Mouse (Mus musculus) hindbrain, embryonic 14.5 days (tissue): ENCODE data around the gene Cntnap2. TPM values are rescaled to one million over a fixed set of nuclear protein-coding genes. Genes with fewer than 3 reads are reported as not detected.

Source experiments
- ATAC-seq: fragments of 200-750 bp; cut with Nextera tagmentation; 2 replicates; pipeline ENCODE4 v1.8.0; 2017; ENCODE audit warnings: moderate number of reproducible peaks, mild to moderate bottlenecking, moderate TSS enrichment, moderate library complexity; ENCODE audit not compliant: low FRiP score
- DNase-seq: peaks from one replicate; pipeline ENCODE4 v3.0.0-alpha.2; 2015; ENCODE audit warnings: low spot score
- H3K27ac ChIP-seq: fragments of 300-500 bp; sonication (generic); 2 replicates; pipeline ENCODE4 v1.5.1; 2014; ENCODE audit warnings: mild to moderate bottlenecking, moderate library complexity
- H3K27me3 ChIP-seq: fragments of 300-500 bp; sonication (generic); 2 replicates; pipeline ENCODE4 v1.6.1; 2014; ENCODE audit warnings: mild to moderate bottlenecking, low read length, mixed read lengths; ENCODE audit not compliant: control insufficient read depth, insufficient read depth
- H3K36me3 ChIP-seq: fragments of 300-500 bp; sonication (generic); replicated peaks from 2 replicates; pipeline ENCODE4 v1.6.1; 2014; ENCODE audit not compliant: control insufficient read depth, insufficient read depth
- H3K4me1 ChIP-seq: fragments of 300-500 bp; sonication (generic); replicated peaks from 2 replicates; pipeline ENCODE4 v1.6.1; 2014; ENCODE audit warnings: antibody characterized with exemption, low read length, mixed read lengths; ENCODE audit not compliant: control insufficient read depth, insufficient read depth
- H3K4me2 ChIP-seq: fragments of 300-500 bp; sonication (generic); replicated peaks from 2 replicates; pipeline ENCODE4 v1.6.1; 2014; ENCODE audit warnings: mild to moderate bottlenecking, moderate library complexity
- H3K4me3 ChIP-seq: fragments of 300-500 bp; sonication (generic); replicated peaks from 2 replicates; pipeline ENCODE4 v1.5.1; 2014; ENCODE audit warnings: mild to moderate bottlenecking, low read length
- H3K9ac ChIP-seq: fragments of 300-500 bp; sonication (generic); 2 replicates; pipeline ENCODE4 v1.6.1; 2014
- H3K9me3 ChIP-seq: fragments of 300-500 bp; sonication (generic); 2 replicates; pipeline ENCODE4 v1.6.1; 2016; ENCODE audit warnings: low read length; ENCODE audit not compliant: control insufficient read depth
- WGBS: fragments of 180-500 bp; shearing (Covaris S2); extraction: QIAGEN DNeasy Blood & Tissue Kit; methylation state at CpG from one replicate; pipeline ENCODE4 v1.1.7; 2014; 5-methylcytosine and 5-hydroxymethylcytosine counted together
- polyA plus RNA-seq: library from polyadenylated mRNA; unstranded; fragments of >200 nt; fragmentation: Nextera tagmentation; extraction: Ambion mirVana; gene quantifications from 2 replicates; pipeline ENCODE4 v1.2.1, GENCODE M21; 2014

Gene Cntnap2
- polyA plus RNA-seq, 1 experiment from 2014 or later: 46.6 TPM

- 28% methylated on average over 1 of the region's 1 CpGs for WGBS
- no peak for DNase-seq
Measured at GRCm38 (mm10) chr6:46263171-46263570, 1204.0 kb downstream of the Cntnap2 start.

DNA sequence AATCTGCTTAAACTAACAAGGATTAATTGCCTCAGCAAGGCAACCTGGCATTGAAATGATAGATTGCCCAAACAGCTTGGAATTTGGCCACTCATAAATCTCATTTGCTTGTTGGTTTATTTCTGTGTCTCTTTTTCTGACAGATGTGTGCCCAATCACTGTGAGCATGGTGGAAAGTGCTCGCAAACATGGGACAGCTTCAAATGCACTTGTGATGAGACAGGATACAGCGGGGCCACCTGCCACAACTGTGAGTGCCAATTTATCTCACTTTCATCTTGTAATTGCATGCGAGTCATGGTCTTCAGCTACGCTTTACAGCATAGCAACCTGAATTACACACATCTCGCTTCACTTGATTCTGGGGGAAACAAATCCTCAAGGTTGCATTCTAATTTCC lies 1287.8 kb downstream of the Cntnap2 start:
- Histone ChIP-seq H3K27me3 (no peaks in the 10 kb centered on the region), H3K9ac (no peak overlapping the region), H3K9me3 (no peaks in the 10 kb centered on the region), H3K36me3 (no peaks in the 10 kb centered on the region), H3K4me3 (no peak overlapping the region), H3K4me2 (no peak overlapping the region), H3K27ac (no peak overlapping the region), H3K4me1 (no peaks in the 10 kb centered on the region)
- WGBS: 50% methylated on average over 5 of the region's 5 CpGs
- ATAC-seq (peak; percentile 64; the same call in 1 of the 2 replicates), DNase-seq (peak; percentile 40)

More at GRCm38 (mm10) chr6:46263171-46263570, 1204.0 kb downstream of the Cntnap2 start:
- no peak overlapping the region for H3K4me2 ChIP-seq
- no peak overlapping the region for H3K27ac ChIP-seq
- no peak overlapping the region for H3K9ac ChIP-seq
- H3K4me3 ChIP-seq: no peak overlapping the region
- no peaks in the 10 kb centered on the region for H3K9me3 ChIP-seq
- H3K27me3 ChIP-seq: no peaks in the 10 kb centered on the region
- H3K4me1 ChIP-seq: no peaks in the 10 kb centered on the region
- ATAC-seq: no peak
- no peaks in the 10 kb centered on the region for H3K36me3 ChIP-seq

- Histone ChIP-seq H3K27me3 (no peaks in the 10 kb centered on the region), H3K4me1 (no peaks in the 10 kb centered on the region), H3K27ac (no peak overlapping the region), H3K4me3 (no peak overlapping the region), H3K9me3 (no peaks in the 10 kb centered on the region), H3K36me3 (no peaks in the 10 kb centered on the region), H3K4me2 (no peak overlapping the region), H3K9ac (no peak overlapping the region)
- ATAC-seq (no peak), DNase-seq (no peak)
- whole genome bisulfite sequencing: 88% methylated on average over 2 of the region's 2 CpGs
Measured at GRCm38 (mm10) chr6:46361091-46361490, 1301.9 kb downstream of the Cntnap2 start.

- no peaks in the 10 kb centered on the region for H3K4me1 ChIP-seq
- no peak overlapping the region for H3K27ac ChIP-seq
- H3K9me3 ChIP-seq: no peaks in the 10 kb centered on the region
- 91% methylated on average over 1 of the region's 1 CpGs for WGBS
- H3K9ac ChIP-seq: no peak overlapping the region
- ATAC-seq (no peak), DNase-seq (no peak)
- no peak overlapping the region for H3K4me2 ChIP-seq
- no peaks in the 10 kb centered on the region for H3K36me3 ChIP-seq
- H3K4me3 ChIP-seq: no peak overlapping the region
- no peaks in the 10 kb centered on the region for H3K27me3 ChIP-seq
Measured at GRCm38 (mm10) chr6:46362156-46362555, 1303.0 kb downstream of the Cntnap2 start.

GRCm38 (mm10) chr6:46398725-46399589 lies 1339.8 kb downstream of the Cntnap2 start:
- H3K4me1 ChIP-seq: no peaks in the 10 kb centered on the region
- WGBS: 66% methylated on average over 2 of the region's 2 CpGs
- no peak overlapping the region for H3K9ac ChIP-seq
- H3K27ac ChIP-seq: no peak overlapping the region
- no peaks in the 10 kb centered on the region for H3K27me3 ChIP-seq
- H3K9me3 ChIP-seq: no peaks in the 10 kb centered on the region
- no peak for DNase-seq
- no peak overlapping the region for H3K4me3 ChIP-seq
- no peaks in the 10 kb centered on the region for H3K36me3 ChIP-seq
- no peak for ATAC-seq
- no peak overlapping the region for H3K4me2 ChIP-seq

DNA sequence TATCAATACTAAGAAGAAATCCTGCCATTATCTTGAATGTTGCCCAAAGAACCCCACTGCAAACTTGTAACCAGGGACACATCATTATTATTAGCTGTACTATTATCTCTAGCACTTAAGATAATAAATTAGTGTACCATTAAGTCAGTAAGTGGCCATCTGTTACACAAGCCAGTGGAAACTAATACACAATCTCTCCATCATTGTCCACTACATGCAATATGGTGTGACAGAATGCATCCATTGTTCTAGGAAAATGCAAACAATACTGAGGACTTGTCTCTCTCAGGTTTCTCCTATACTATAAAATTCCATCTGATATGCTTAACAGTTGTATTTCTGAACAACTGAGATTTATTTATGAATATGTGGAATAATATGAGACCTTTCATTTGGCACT lies 1355.0 kb downstream of the Cntnap2 start:
- H3K36me3 ChIP-seq: no peaks in the 10 kb centered on the region
- no peak for ATAC-seq
- DNase-seq: no peak
- H3K27me3 ChIP-seq: no peaks in the 10 kb centered on the region
- no peak overlapping the region for H3K9ac ChIP-seq
- H3K9me3 ChIP-seq: no peaks in the 10 kb centered on the region
- H3K4me1 ChIP-seq: no peaks in the 10 kb centered on the region; the same call in 1 of the 2 replicates
- no peak overlapping the region for H3K4me2 ChIP-seq
- 0 out of 2 replicates have a peak overlapping the region, but pooled peaks have one; percentile 14 for H3K27ac ChIP-seq
- no peak overlapping the region for H3K4me3 ChIP-seq

- ATAC-seq: 0 out of 2 replicates have a peak, but pooled peaks have one; percentile 40
- WGBS: 68% methylated on average over 4 of the region's 4 CpGs
- H3K36me3 ChIP-seq: no peaks in the 10 kb centered on the region
- no peaks in the 10 kb centered on the region; the same call in 1 of the 2 replicates for H3K4me1 ChIP-seq
- H3K4me3 ChIP-seq: no peak overlapping the region
- DNase-seq: no peak
- H3K4me2 ChIP-seq: no peak overlapping the region
- no peaks in the 10 kb centered on the region for H3K9me3 ChIP-seq
- no peak overlapping the region for H3K9ac ChIP-seq
- H3K27ac ChIP-seq: no peak overlapping the region
- H3K27me3 ChIP-seq: no peaks in the 10 kb centered on the region
Measured at GRCm38 (mm10) chr6:46414562-46414961, 1355.4 kb downstream of the Cntnap2 start.

DNA sequence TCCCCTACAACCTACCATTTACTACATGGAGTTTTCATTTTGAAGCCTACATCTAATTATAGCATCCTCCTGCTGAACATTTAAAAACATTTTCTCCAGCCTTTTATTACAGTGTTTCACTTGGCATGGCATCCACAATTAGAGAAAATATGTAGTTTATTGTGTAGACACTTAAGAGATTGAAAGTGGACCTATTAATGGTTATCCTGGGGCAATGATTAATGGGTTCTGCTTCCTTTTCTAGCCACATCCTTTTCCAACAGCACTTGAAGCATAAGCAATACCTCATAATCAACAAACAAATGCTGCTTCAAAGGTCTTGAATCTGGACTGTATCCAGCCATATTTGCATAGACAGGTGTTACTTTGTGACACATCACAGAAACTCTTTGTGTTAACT lies 1360.7 kb downstream of the Cntnap2 start:
- ATAC-seq: no peak
- H3K27ac ChIP-seq: no peak overlapping the region
- no peaks in the 10 kb centered on the region for H3K36me3 ChIP-seq
- no peaks in the 10 kb centered on the region; the same call in 1 of the 2 replicates for H3K4me1 ChIP-seq
- H3K27me3 ChIP-seq: no peaks in the 10 kb centered on the region
- H3K4me3 ChIP-seq: no peak overlapping the region
- no peak overlapping the region for H3K4me2 ChIP-seq
- H3K9me3 ChIP-seq: no peaks in the 10 kb centered on the region
- H3K9ac ChIP-seq: no peak overlapping the region
- DNase-seq: no peak

GRCm38 (mm10) chr6:46420349-46420748 lies 1361.2 kb downstream of the Cntnap2 start:
- H3K9ac ChIP-seq: no peak overlapping the region
- no peaks in the 10 kb centered on the region for H3K9me3 ChIP-seq
- H3K27me3 ChIP-seq: no peaks in the 10 kb centered on the region
- H3K36me3 ChIP-seq: no peaks in the 10 kb centered on the region
- DNase-seq (no peak), ATAC-seq (no peak)
- H3K4me1 ChIP-seq: no peaks in the 10 kb centered on the region
- no peak overlapping the region for H3K27ac ChIP-seq
- H3K4me2 ChIP-seq: no peak overlapping the region
- no peak overlapping the region for H3K4me3 ChIP-seq
